Mouse (Mus musculus) left cerebral cortex, adult 9 months (tissue): ENCODE data around the gene Gsn.

Source experiments
- DNase-seq, 2 experiments: peaks; one replicate each; pipeline ENCODE4 v3.0.0; 2022; ENCODE audit warnings: low spot score in 2 of 2

The Gsn gene

GRCm38 (mm10) chr2:35253751-35254150 is 2.4 kb upstream of the Gsn start:
- no peak for DNase-seq

- DNase-seq = no peak
Measured at GRCm38 (mm10) chr2:35255004-35255403, 1.2 kb upstream of the Gsn start.

GRCm38 (mm10) chr2:35255462-35255861 is 718 bp upstream of the Gsn start:
- no peak for DNase-seq

GRCm38 (mm10) chr2:35256932-35257331 is 752 bp downstream of the Gsn start:
- DNase-seq = no peak

GRCm38 (mm10) chr2:35257886-35258285 is 1.7 kb downstream of the Gsn start:
- no peak for DNase-seq

- no peak for DNase-seq
Measured at GRCm38 (mm10) chr2:35258590-35258989, 2.4 kb downstream of the Gsn start.

GRCm38 (mm10) chr2:35259338-35260080 is 3.3 kb downstream of the Gsn start:
- DNase-seq = no peak

- no peak for DNase-seq
Measured at GRCm38 (mm10) chr2:35260291-35260690, 4.1 kb downstream of the Gsn start.

GRCm38 (mm10) chr2:35264095-35264494 is 7.9 kb downstream of the Gsn start:
- no peak for DNase-seq

GRCm38 (mm10) chr2:35265296-35265695 is 9.1 kb downstream of the Gsn start:
- DNase-seq = peak in 1 of 2 experiments; percentile 52

GRCm38 (mm10) chr2:35265775-35266174 is 9.6 kb downstream of the Gsn start:
- DNase-seq = no peak

- DNase-seq = no peak
Measured at GRCm38 (mm10) chr2:35266251-35266905, 10.2 kb downstream of the Gsn start.

GRCm38 (mm10) chr2:35267156-35267875 is 11.1 kb downstream of the Gsn start:
- DNase-seq = no peak

GRCm38 (mm10) chr2:35267876-35268566 is 11.8 kb downstream of the Gsn start:
- no peak for DNase-seq

- DNase-seq = no peak
Measured at GRCm38 (mm10) chr2:35269136-35269535, 13.0 kb downstream of the Gsn start.

GRCm38 (mm10) chr2:35269716-35270260 is 13.6 kb downstream of the Gsn start:
- no peak for DNase-seq

- peak in 1 of 2 experiments; percentile 65 for DNase-seq
Measured at GRCm38 (mm10) chr2:35270531-35270984, 14.4 kb downstream of the Gsn start.

GRCm38 (mm10) chr2:35271817-35272216 is 15.6 kb downstream of the Gsn start:
- peak in 1 of 2 experiments; percentile 74 for DNase-seq

- no peak for DNase-seq
Measured at GRCm38 (mm10) chr2:35272881-35273280, 16.7 kb downstream of the Gsn start.

GRCm38 (mm10) chr2:35273536-35273935 is 17.4 kb downstream of the Gsn start:
- DNase-seq = peak in 1 of 2 experiments; percentile 41

GRCm38 (mm10) chr2:35277686-35278085 is 21.5 kb downstream of the Gsn start:
- no peak for DNase-seq
